Mouse (Mus musculus) adrenal gland, adult 2 months (tissue): ENCODE measurements around the gene 2610528A11Rik. TPM values are rescaled to one million over a fixed set of nuclear protein-coding genes. Genes with fewer than 3 reads are reported as not detected.
"Not testable (repeated sequence)": the region's sequence is repeated elsewhere in the genome, so short reads cannot be mapped to it uniquely, and the experiment has no call there.

ENCODE experiments used
- DNase-seq: peaks from one replicate; pipeline ENCODE4 v3.0.0; 2021
- long read RNA-seq: library from polyadenylated mRNA; stranded (forward); transcript quantifications from one replicate; pipeline ENCODE4 v2.0.0, GENCODE M21; 2021
- polyA plus RNA-seq: library from polyadenylated mRNA; depleted of rRNA; stranded (reverse); fragments of >200 nt; gene quantifications from 2 replicates; pipeline ENCODE4 v1.2.3, GENCODE M21; 2012; rRNA removed
- total RNA-seq, 2 experiments: library from RNA; stranded (reverse); gene quantifications; 2 replicates each; pipeline ENCODE4 v1.2.3; 2021

2610528A11Rik gene
- total RNA-seq (1 to 10 TPM in 1 of 2 experiments, under 1 TPM in 1; 0.55 to 1.9 TPM), polyA plus RNA-seq (0.16 and 0.22 TPM in 2 replicates)
- long read RNA-seq, partial matches to known transcripts, result 0 of 1 reads
- long read RNA-seq, other reads (novel, unspliced or antisense), result 0 of 1 reads

GRCm38 (mm10) chr14:37113922-37114321 lies at the start of gene 2610528A11Rik:
Gene 2610528A11Rik, minus strand, starts transcription at chr14:37114022.
- no peak for DNase-seq

DNA sequence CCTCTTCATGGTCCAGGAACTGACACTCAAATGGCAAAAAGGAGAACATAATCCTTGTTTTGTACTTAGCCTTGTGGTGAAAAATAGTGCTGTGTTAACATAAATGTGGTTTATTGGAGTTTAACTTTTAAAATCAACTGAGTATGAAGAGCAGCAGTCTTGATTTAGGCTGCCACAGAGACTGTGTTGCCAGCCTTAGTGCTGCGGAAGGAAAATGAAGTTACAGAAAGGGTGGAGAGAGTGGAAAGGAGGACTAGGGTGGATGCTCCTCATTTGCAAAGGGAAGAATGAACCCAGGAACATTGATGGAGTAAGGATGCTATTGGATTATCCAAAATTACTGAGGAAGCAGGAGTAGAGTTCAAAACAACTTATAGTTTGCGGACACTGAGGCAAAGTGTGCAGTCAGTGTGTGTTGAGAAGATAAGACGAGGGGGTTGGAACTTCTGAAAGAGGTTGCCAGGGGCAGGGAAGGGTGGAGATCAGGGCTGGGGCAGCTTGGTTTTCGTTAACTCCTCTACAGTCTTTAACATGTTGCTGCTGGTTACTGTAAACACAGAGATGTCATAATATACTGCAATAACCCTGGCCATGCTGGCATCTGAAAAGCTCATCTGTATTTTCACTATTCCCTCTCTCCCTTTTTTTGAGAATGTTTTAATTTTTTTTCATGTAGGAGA lies 49.6 kb upstream of the 2610528A11Rik start:
- no peak for DNase-seq

- DNase-seq, result no peak
Measured at GRCm38 (mm10) chr14:37154391-37154790, 40.6 kb upstream of the 2610528A11Rik start.

- no peak for DNase-seq
Measured at GRCm38 (mm10) chr14:37139051-37139710, 25.4 kb upstream of the 2610528A11Rik start.

DNA sequence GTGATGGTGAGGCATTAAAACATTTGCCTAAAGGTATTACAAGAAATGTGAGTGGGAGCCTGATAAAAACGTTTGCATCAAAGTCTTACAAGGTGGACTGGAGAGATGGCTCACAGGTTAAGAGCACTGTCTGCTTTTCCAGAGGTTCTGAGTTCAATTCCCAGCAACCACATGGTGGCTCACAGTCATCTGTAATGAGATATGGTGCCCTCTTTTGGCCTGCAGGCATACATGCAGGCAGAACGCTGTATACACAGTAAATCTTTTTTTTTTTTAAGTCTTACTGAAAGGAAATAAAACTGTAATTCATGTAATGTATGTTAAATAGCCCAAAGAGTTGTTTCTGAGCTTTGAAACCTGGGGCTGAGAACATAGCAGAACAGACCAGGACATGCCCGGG lies 23.8 kb upstream of the 2610528A11Rik start:
- not testable (repeated sequence) for DNase-seq

GRCm38 (mm10) chr14:37136110-37136509 lies 22.3 kb upstream of the 2610528A11Rik start:
- no peak for DNase-seq

DNA sequence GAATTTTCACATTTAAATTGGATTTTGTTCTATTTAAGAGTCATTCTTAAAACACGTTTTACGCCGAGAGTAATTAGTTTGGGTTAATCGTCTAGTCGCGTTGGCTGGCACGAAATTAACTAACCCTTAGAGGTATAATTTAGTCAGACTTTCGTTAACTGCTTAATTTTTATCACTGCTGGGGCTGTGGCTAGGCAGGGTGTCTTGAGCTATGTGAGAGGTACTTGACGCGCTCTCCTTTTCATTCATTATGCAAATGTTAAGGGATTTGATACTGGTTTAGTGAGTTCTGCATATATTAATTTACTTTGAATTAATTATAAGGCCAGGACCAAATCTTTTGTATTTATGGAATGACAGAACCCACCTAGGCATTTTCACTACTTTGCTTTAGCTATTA lies 21.8 kb upstream of the 2610528A11Rik start:
- DNase-seq, result no peak

GRCm38 (mm10) chr14:37135127-37135593 lies 21.3 kb upstream of the 2610528A11Rik start, which contains the start of gene Ghitm:
Gene Ghitm, minus strand, starts transcription at chr14:37135272.
- DNase-seq, result peak; percentile 98

GRCm38 (mm10) chr14:37134304-37135126 lies 20.7 kb upstream of the 2610528A11Rik start:
- no peak for DNase-seq

- DNase-seq, result peak; percentile 25
Measured at GRCm38 (mm10) chr14:37127652-37128051, 13.8 kb upstream of the 2610528A11Rik start.

DNA sequence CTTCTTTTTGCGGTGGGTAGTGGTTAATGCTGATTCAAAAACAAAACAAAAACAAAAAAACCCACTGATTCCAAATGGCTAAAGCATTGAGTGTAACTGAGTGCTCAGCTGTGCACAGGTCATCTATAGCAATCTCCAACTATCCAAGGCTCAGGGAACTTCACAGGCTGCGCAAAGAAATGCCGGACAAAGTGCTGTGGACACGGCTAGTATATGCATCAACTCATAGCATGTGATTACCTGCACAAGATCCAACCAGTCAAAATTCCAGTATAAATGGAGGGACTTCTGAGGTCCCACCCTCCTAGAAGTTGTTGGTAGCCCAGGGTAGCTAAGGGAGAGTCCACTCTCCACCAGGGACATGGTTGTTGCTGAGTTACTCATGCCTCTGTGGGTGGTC lies 5.4 kb upstream of the 2610528A11Rik start:
- no peak for DNase-seq

- peak; percentile 45 for DNase-seq
Measured at GRCm38 (mm10) chr14:37112931-37113330, 891 bp downstream of the 2610528A11Rik start.

GRCm38 (mm10) chr14:37111371-37111770 lies 2.5 kb downstream of the 2610528A11Rik start:
- no peak for DNase-seq

GRCm38 (mm10) chr14:37110456-37110855 lies 3.4 kb downstream of the 2610528A11Rik start:
- no peak for DNase-seq

DNA sequence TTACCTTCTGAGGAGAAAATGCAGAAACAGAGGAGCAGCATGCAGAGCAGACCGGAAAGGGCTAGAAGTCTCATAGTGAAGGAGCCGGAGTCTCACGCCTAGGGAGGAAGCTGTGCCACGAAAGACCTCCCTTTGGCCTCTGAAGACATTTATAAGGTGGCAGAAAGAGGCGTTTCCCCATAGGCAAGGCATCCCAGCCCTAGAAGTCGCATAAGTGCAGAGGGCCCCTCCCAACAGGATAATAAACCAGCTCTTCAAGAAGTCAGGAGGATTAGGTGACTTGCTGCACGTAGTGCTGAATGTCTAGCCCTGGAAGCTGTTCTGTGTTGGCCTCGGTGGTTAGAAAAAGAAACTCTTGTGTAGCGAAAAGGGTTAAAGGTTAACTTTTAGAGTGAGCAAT lies 3.8 kb downstream of the 2610528A11Rik start:
- no peak for DNase-seq

DNA sequence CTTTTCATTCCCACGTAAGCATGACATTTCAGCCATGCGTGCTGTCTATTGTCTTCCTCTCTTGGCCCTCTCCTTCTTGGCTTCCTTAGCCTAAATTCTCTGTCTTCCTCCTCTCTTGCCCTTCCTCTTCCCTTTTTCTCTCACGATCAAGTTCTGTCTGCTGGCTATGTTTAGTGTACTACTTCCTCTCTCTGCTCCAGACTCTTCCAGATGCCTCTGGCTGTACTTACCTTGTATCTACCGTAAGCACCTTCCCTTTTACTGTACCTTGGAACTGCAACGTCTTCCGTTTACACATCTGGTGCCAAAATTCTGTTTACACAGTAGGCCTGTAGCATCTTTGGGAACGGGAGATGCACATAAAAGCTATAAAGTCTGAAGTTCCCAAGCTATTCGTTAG lies 4.4 kb downstream of the 2610528A11Rik start:
- DNase-seq, result no peak

DNA sequence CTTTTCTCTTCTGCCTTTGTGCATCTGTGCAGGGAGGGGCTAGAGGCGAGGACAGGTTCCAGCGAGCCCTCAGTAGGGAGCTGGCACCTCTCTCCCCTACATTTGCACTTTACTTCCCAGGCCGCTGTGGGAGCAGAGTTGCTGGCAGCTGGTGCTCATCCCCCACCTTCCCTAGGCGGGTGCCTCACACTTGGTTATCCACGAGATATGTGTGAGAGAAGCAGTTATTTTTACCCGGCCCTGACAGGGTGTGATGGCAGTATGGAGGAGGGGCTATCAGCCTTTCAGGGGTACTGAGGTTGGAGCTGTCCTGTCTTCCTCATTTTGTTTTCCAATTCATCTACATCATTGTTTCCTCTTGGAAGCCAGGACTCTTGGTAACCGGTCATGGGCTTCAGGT lies 8.0 kb downstream of the 2610528A11Rik start:
- no peak for DNase-seq

- DNase-seq, result peak; percentile 18
Measured at GRCm38 (mm10) chr14:37104747-37105146, 9.1 kb downstream of the 2610528A11Rik start.

GRCm38 (mm10) chr14:37102484-37102883 lies 11.3 kb downstream of the 2610528A11Rik start:
- DNase-seq, result no peak

GRCm38 (mm10) chr14:37101531-37101930 lies 12.3 kb downstream of the 2610528A11Rik start:
- no peak for DNase-seq

DNA sequence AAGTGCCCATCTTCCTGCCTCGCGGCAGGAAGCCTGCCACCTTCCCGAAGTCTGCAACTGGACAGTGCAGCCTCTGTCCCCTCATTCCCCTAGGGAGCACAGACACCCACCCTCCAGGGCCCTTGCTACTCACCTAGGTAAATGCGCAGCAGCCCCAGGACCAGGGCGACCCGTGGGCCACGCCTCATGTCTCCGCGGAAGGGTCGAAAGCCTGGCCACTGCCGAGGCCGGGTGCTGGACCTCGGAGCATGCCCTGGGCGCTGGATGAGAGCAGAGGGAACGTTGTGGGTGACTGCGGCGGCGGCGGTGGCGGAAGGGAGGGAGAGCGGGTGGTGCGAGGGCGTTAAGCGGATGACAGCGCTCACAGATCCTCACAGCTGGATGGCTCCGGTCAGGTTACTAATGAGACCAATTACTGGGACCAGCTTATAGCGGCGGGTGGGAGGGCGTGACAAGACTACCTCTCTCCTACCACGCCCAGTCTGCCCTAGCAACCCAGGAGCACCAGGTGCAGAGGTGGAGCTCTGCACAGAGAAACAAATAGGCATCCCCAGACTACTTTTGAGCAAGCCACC lies 15.8 kb downstream of the 2610528A11Rik start, which contains the start of gene Cdhr1:
Gene Cdhr1 (minus strand): TSS at position 392 of the 575 bp plus-strand sequence.
- DNase-seq, result peak; percentile 19

GRCm38 (mm10) chr14:37095556-37095955 lies 18.3 kb downstream of the 2610528A11Rik start:
- DNase-seq, result no peak
